Mouse (Mus musculus) hindbrain, embryonic 16.5 days (tissue): ENCODE results near the gene Tgm2. TPM values are rescaled to one million over a fixed set of nuclear protein-coding genes. Genes with fewer than 3 reads are reported as not detected.

Experiments
- ATAC-seq: fragments of 200-750 bp; cut with Nextera tagmentation; 2 replicates; pipeline ENCODE4 v1.8.0; 2017; ENCODE audit warnings: moderate TSS enrichment, moderate library complexity
- H3K27ac ChIP-seq: fragments of 300-500 bp; sonication (generic); 2 replicates; pipeline ENCODE4 v1.5.1; 2014; ENCODE audit warnings: low read depth, mild to moderate bottlenecking, control low read depth, low read length, moderate library complexity
- H3K27me3 ChIP-seq: fragments of 300-500 bp; sonication (generic); replicated peaks from 2 replicates; pipeline ENCODE4 v1.6.1; 2014; ENCODE audit warnings: low read length; ENCODE audit not compliant: control insufficient read depth, insufficient read depth
- H3K36me3 ChIP-seq: fragments of 300-500 bp; sonication (generic); 2 replicates; pipeline ENCODE4 v1.6.1; 2014; ENCODE audit warnings: mild to moderate bottlenecking, low read length, moderate library complexity, mixed read lengths; ENCODE audit not compliant: control insufficient read depth, insufficient read depth
- H3K4me1 ChIP-seq: fragments of 300-500 bp; sonication (generic); 2 replicates; pipeline ENCODE4 v1.6.1; 2014; ENCODE audit warnings: low read depth, low read length; ENCODE audit not compliant: control insufficient read depth, insufficient read depth
- H3K4me2 ChIP-seq: fragments of 300-500 bp; sonication (generic); 2 replicates; pipeline ENCODE4 v1.6.1; 2014; ENCODE audit warnings: mild to moderate bottlenecking, low read length, control low read depth, moderate library complexity
- H3K4me3 ChIP-seq: fragments of 300-500 bp; sonication (generic); 2 replicates; pipeline ENCODE4 v1.5.1; 2014; ENCODE audit warnings: mild to moderate bottlenecking, low read length, control low read depth, moderate library complexity
- H3K9ac ChIP-seq: fragments of 300-500 bp; sonication (generic); 2 replicates; pipeline ENCODE4 v1.6.1; 2014; ENCODE audit warnings: low read depth, mild to moderate bottlenecking, control low read depth, low read length, moderate library complexity
- H3K9me3 ChIP-seq: fragments of 300-500 bp; sonication (generic); 2 replicates; pipeline ENCODE4 v1.6.1; 2014; ENCODE audit warnings: mild to moderate bottlenecking, low read length, moderate library complexity; ENCODE audit not compliant: control insufficient read depth
- WGBS: fragments of 180-500 bp; shearing (Covaris S2); extraction: QIAGEN DNeasy Blood & Tissue Kit; methylation state at CpG from one replicate; pipeline ENCODE4 v1.1.7; 2014; 5-methylcytosine and 5-hydroxymethylcytosine counted together
- polyA plus RNA-seq: library from polyadenylated mRNA; unstranded; fragments of >200 nt; fragmentation: Nextera tagmentation; extraction: Ambion mirVana; gene quantifications from 2 replicates; pipeline ENCODE4 v1.2.1, GENCODE M21; 2015

Tgm2 gene
- polyA plus RNA-seq, 1 experiment from 2014 or later, result 7.9 TPM

DNA sequence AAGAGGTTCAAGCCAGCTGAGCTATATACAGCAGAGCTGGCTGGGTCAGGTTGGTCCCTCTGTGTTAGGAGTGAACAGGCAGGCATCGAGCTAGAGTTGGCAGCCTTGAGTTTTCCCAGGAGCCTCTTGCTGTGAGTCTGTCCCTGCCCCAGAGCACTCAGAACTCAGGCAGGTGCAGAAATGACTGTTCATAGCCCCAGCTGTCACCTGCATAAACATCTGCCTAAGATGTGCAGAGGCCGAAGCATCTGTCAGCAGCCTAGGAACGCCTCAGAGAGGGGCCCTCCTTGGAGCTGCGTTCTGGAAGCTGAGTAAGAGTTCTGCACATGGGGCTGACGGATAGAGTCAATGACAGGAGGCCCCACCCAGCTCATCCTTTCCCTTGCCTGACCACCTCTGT, 31.3 kb downstream of the Tgm2 start:
- H3K9ac ChIP-seq, result no peak overlapping the region
- H3K4me3 ChIP-seq, result no peak overlapping the region
- no peaks in the 10 kb centered on the region for H3K36me3 ChIP-seq
- no peaks in the 10 kb centered on the region for H3K27me3 ChIP-seq
- H3K4me2 ChIP-seq, result no peak overlapping the region
- no peaks in the 10 kb centered on the region for H3K9me3 ChIP-seq
- 62% methylated on average over 5 of the region's 5 CpGs for WGBS
- no peak overlapping the region for H3K27ac ChIP-seq
- H3K4me1 ChIP-seq, result no peaks in the 10 kb centered on the region
- no peak for ATAC-seq

DNA sequence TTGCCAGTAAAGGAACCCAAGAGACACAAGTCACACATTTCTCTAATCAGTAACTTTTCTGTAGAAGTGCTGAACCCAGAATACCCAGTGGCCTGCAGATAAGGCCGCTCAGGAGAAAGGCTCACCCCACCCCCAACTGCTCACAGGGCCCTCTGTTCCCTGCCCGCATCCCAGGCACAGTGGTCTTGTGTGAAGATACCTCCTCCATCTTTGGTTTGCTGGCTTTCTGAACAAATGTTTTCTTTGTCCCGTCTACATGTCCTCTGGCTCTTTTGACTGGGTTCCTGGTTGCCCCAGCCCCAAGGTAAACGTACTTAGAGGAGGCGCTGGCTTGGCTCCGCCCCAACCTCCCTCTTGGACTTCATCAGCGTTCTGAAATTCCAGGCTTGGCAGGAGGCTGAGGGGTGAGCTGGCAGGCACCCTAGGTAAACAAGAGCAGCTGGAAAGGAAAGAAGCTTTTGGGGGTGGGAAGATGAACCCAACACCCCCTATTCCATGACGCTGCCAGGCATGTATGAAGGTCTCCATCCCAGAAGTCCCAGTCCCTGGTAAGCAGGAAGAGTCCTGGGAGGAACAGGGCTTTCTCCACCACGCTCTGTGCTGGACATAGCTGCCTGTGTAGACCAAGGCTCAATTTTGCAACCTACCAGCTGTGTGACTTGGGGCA, 32.5 kb downstream of the Tgm2 start:
- Histone ChIP-seq H3K4me1 (no peaks in the 10 kb centered on the region), H3K27ac (no peak overlapping the region), H3K4me3 (no peak overlapping the region), H3K4me2 (no peak overlapping the region), H3K9me3 (no peaks in the 10 kb centered on the region), H3K27me3 (no peaks in the 10 kb centered on the region), H3K9ac (no peak overlapping the region), H3K36me3 (no peaks in the 10 kb centered on the region)
- no peak for ATAC-seq
- WGBS, result 45% methylated on average over 9 of the region's 9 CpGs

DNA sequence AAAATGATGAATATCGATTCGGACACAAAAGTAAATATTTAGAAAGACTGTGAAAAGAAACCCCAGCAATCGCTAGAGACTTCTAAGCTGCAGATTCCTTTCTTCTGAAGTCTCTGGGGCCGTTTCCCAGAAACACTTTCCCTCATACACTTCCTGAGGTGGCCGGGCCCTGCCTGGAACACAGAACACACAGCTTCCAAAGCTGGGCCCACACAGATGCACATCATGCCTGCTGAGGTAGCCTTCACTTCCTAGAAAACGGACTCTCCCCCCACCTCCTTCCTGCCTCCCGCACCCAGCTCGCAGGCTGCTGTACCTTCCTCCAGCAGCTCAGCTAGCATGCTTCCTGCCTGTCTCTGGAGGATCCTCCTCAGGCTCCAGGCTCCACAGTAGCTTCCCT, 36.7 kb downstream of the Tgm2 start:
- no peak overlapping the region for H3K4me2 ChIP-seq
- 68% methylated on average over 8 of the region's 8 CpGs for WGBS
- no peaks in the 10 kb centered on the region for H3K9me3 ChIP-seq
- H3K27me3 ChIP-seq, result no peaks in the 10 kb centered on the region
- H3K27ac ChIP-seq, result no peak overlapping the region
- no peak for ATAC-seq
- H3K9ac ChIP-seq, result 0 out of 2 replicates have a peak overlapping the region, but pooled peaks have one; percentile 18
- no peaks in the 10 kb centered on the region for H3K36me3 ChIP-seq
- H3K4me1 ChIP-seq, result peaks cover 6% of the 10 kb centered on the region
- no peak overlapping the region for H3K4me3 ChIP-seq

DNA sequence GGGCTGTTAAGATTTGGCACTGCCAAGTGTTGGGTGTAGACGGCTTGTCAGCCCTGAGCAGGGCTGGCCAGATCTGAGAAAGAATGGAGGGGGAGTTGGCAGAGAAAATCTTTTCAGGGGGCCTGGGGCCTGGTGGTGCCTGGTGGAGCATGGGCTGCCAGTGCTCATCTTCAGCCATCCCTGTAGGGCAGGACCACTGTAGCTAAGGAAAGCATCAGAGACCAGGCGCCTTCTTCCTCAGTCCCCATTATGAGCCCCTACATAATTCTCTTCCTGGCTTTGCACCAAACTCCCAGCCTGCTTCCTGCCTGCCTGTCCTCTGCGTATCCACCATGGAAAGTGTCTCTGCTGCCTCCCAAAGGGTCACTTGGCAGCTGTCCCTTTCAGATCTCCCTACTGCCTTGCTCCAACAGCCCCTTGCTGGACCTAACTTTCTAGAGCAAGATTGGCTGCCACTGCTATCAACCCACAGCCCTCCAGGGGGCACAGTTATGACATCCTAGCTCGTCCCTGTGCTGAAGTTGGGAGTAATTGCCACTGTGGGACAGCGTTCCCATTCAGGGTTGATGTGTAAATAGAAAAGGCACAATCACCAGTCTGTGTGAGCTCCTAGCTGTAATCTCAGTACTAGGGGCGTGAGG, 39.2 kb downstream of the Tgm2 start:
- 0 out of 2 replicates have a peak overlapping the region, but pooled peaks have one; percentile 9 for H3K27ac ChIP-seq
- no peak overlapping the region for H3K4me2 ChIP-seq
- peaks cover 6% of the 10 kb centered on the region for H3K4me1 ChIP-seq
- ATAC-seq, result peak; percentile 83
- H3K36me3 ChIP-seq, result no peaks in the 10 kb centered on the region
- WGBS, result 26% methylated on average over 6 of the region's 6 CpGs
- no peak overlapping the region for H3K4me3 ChIP-seq
- no peaks in the 10 kb centered on the region for H3K27me3 ChIP-seq
- H3K9ac ChIP-seq, result no peak overlapping the region
- H3K9me3 ChIP-seq, result no peaks in the 10 kb centered on the region

DNA sequence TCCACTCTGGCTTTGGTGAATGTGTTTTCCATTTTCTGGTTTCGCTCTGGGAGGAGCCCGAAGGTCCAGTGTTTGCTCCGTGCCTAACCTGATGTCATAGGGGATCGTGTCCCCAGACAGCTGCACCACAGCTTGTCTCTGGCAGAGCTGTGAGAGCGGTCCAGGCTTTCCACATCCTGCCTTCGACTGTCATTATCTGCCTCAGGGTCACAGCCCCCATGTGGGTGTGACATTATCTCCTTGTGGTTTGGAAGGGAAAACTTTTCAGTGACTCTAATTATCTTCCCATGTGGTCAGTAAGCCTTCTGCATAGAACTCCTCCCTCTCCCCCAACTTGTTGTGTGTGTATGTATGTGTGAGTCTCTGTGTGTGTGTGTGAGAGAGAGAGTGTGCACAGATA, 40.6 kb downstream of the Tgm2 start:
- no peaks in the 10 kb centered on the region for H3K36me3 ChIP-seq
- no peak overlapping the region for H3K4me3 ChIP-seq
- peaks cover 6% of the 10 kb centered on the region for H3K4me1 ChIP-seq
- H3K27ac ChIP-seq, result no peak overlapping the region
- H3K27me3 ChIP-seq, result no peaks in the 10 kb centered on the region
- no peak overlapping the region for H3K9ac ChIP-seq
- WGBS, result 89% methylated on average over 6 of the region's 6 CpGs
- ATAC-seq, result no peak
- no peaks in the 10 kb centered on the region for H3K9me3 ChIP-seq
- no peak overlapping the region for H3K4me2 ChIP-seq

DNA sequence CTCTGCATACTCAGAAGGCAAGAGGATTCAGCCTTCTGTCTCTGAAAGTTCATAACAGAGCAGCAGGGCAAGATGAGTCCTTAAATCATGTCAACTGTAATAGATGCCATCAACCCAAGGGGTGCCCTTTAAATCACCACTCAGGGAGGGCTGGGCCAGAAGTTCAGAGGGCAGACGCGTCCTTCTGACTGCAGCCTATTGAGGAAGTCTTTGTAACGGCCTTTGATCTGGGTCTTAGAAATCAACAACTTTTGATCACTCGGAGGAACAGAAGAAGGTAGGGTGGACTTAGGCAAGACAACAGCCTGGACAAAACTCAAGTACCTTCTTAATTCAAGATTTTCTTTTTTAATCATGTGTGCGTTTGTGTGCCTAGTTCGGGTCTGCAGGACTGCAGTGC, 41.3 kb downstream of the Tgm2 start:
- Histone ChIP-seq H3K27me3 (no peaks in the 10 kb centered on the region), H3K9me3 (no peaks in the 10 kb centered on the region), H3K4me3 (no peak overlapping the region), H3K36me3 (no peaks in the 10 kb centered on the region), H3K27ac (no peak overlapping the region), H3K4me1 (peaks cover 6% of the 10 kb centered on the region), H3K9ac (no peak overlapping the region), H3K4me2 (no peak overlapping the region)
- no peak for ATAC-seq
- WGBS, result 85% methylated on average over 6 of the region's 6 CpGs

DNA sequence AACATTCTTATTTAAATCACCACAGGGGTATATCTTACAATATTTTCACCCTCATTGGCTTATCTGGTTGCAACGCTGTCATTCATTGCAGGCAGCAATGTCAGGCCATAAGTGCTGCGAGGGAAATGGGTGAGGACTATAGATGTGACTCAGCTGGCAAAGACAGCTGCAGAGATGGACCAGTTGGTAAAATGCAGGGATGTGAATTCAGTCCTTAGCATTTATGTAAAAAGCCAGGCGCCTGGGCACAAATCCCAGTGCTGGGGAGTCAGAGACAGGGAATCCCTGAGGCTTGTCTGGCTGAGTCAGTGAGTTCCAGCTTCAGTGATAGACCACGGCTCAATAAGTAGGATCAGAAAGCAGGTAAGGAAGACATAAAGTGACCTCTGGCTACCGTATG, 44.5 kb downstream of the Tgm2 start:
- H3K27me3 ChIP-seq, result no peaks in the 10 kb centered on the region
- H3K36me3 ChIP-seq, result no peaks in the 10 kb centered on the region
- H3K9me3 ChIP-seq, result no peaks in the 10 kb centered on the region
- ATAC-seq, result no peak
- H3K9ac ChIP-seq, result no peak overlapping the region
- WGBS, result 82% methylated on average over 5 of the region's 5 CpGs
- no peak overlapping the region for H3K4me2 ChIP-seq
- no peak overlapping the region for H3K27ac ChIP-seq
- no peak overlapping the region for H3K4me3 ChIP-seq
- H3K4me1 ChIP-seq, result peaks cover under 1% of the 10 kb centered on the region

DNA sequence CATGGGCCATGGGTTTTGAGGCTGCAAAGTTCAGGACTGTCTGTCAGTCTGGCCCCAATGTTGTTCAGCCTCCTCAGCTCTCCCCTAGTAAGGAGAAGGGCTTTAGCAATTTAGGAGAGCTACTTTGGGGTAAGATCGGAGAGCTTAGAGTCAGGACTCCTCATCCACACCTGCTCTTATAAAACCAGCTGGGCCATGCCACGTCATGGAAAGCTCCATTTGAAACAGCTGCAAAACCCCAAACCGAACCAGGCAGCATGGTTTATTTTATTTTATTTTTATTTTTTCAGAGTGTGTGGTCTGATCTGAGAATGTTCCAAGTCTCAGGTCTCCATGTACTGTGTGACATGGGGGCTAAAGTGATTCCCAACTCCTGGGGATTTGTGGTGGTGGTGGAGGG, 46.7 kb downstream of the Tgm2 start:
- no peaks in the 10 kb centered on the region for H3K36me3 ChIP-seq
- no peaks in the 10 kb centered on the region for H3K4me1 ChIP-seq
- H3K27ac ChIP-seq, result no peak overlapping the region
- no peak overlapping the region for H3K4me3 ChIP-seq
- no peaks in the 10 kb centered on the region for H3K27me3 ChIP-seq
- no peak overlapping the region for H3K4me2 ChIP-seq
- WGBS, result 81% methylated on average over 3 of the region's 3 CpGs
- no peak overlapping the region for H3K9ac ChIP-seq
- no peaks in the 10 kb centered on the region for H3K9me3 ChIP-seq
- ATAC-seq, result no peak

DNA sequence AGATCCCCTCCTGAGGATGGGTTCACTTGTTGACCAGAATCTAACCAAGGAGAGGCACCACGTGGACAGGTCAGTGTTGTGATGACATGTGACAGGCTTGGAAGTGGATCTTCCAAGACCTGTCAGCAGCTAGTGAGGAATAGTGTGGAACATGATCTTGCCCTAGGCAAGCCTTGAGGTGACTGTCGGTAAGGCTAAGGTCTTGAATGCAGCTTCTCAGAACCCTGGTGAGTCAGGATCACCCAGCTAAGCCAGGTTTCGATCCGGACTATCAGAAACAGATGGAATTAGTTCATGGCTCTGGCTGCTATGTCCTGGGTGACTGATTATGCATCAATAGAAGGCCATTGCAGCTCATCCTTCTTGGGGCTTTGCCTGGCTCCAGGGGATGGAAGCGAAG, 47.5 kb downstream of the Tgm2 start:
- Histone ChIP-seq H3K4me3 (no peak overlapping the region), H3K27me3 (no peaks in the 10 kb centered on the region), H3K9ac (no peak overlapping the region), H3K4me2 (no peak overlapping the region), H3K36me3 (no peaks in the 10 kb centered on the region), H3K9me3 (no peaks in the 10 kb centered on the region), H3K27ac (no peak overlapping the region), H3K4me1 (no peaks in the 10 kb centered on the region; the same call in 1 of the 2 replicates)
- WGBS, result 85% methylated on average over 5 of the region's 5 CpGs
- ATAC-seq, result no peak
